Mouse (Mus musculus) embryonic fibroblast, embryonic 13.5 days (primary cell): ENCODE measurements around the gene Fscn1.

Source experiments
- CTCF ChIP-seq: IDR thresholded peaks from 2 replicates; pipeline ENCODE4 v1.5.1; 2011; ENCODE audit warnings: mild to moderate bottlenecking, control low read depth, low read length, moderate library complexity, borderline replicate concordance; ENCODE audit not compliant: insufficient read depth
- POLR2A ChIP-seq: IDR thresholded peaks from 2 replicates; pipeline ENCODE4 v1.6.1; 2011; ENCODE audit warnings: low read depth, mild to moderate bottlenecking, control low read depth, low read length, moderate library complexity

DNA sequence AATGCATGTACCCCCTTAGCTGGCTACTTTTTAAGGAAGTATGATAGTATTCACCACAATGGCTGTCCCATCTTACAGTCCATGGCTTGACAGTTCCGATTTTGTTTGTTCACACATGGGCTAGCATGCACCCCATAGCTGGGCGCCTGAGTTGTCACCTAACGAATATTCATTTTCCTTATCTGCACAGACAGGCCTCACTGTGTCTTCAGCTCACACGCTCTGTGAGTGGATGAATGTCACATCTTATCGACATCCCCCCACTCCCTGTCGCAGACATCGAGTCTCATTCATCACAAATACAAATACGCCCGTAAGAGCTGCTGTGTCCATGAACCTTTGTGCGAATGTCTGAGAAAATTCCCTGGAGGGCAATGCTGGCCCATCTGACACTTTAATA, 24.1 kb downstream of the Fscn1 start:
- TF ChIP-seq CTCF (no peak), POLR2A (no peak)
